Mouse (Mus musculus) CD4-positive, CD25-positive, alpha-beta regulatory T cell (primary cell): ENCODE data around the gene 2310050C09Rik. TPM values are rescaled to one million over a fixed set of nuclear protein-coding genes. Genes with fewer than 3 reads are reported as not detected.

Experiments used
- polyA plus RNA-seq: library from polyadenylated mRNA; unstranded; fragments of 100-300 nt; shearing (Covaris generic); gene quantifications from one replicate; pipeline ENCODE4 v1.2.1, GENCODE M21; 2017

2310050C09Rik gene
- polyA plus RNA-seq, result not detected

GRCm38 (mm10) chr3:92870116-92870515 lies at the start of gene 2310050C09Rik:
TSS of gene 2310050C09Rik (minus strand) at chr3:92870216.

DNA sequence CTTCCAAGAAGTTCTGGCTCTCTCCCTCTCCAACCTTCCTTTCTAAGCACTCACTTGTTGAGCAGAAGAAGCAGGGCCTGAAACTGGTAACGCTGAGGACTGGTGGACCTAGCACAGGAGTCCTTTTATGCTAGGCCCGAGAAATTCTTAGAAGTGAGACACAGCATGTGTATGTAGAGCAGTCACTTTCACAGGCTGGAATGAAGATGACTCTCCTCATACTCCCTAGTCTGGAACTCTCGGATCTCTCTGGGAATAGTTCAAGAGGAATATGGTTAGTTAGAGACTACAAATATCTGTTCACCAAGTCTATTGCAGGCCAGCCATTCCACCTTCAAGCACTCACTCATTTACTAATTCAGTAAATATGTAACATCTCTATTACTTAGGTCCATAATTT lies 18.8 kb downstream of the 2310050C09Rik start, which contains the start of gene Lce1l:
Gene Lce1l (minus strand): TSS at position 101 of the 400 bp plus-strand sequence.

DNA sequence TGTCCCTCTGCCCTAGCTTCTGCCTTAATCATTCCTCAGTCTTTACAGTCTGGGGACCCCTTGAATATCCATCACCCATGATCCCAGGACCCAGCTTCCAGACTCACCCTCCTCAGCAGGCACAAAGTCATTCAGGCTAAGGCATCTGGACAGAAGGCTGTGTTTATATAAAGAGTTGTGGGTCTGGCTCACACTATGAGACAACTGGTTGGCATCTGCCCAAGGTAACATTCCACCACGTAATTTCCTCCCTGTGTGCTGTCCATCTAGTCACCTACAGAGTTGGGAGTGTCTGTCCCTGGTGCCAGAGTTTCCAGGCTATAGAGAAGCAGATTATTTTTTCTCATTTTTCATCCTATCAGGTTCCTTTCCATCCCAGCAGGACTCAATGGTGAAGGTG lies 42.9 kb downstream of the 2310050C09Rik start, which contains the start of gene Kprp:
Gene Kprp (minus strand): TSS at position 140 of the 400 bp plus-strand sequence.

Other genes with a start within 250 kb of the 2310050C09Rik start
- gene Lce6a, start 248.6 kb downstream of the 2310050C09Rik start, polyA plus RNA-seq, result not detected
- not detected for gene Lce1a1, start 221.9 kb downstream of the 2310050C09Rik start, polyA plus RNA-seq
- gene Lce1b, start 213.3 kb downstream of the 2310050C09Rik start, polyA plus RNA-seq, result not detected
- gene Lce1a2, start 199.9 kb downstream of the 2310050C09Rik start, polyA plus RNA-seq, result not detected
- not detected for gene Lce1c, start 191.0 kb downstream of the 2310050C09Rik start, polyA plus RNA-seq
- gene Lce1d, start 183.0 kb downstream of the 2310050C09Rik start, polyA plus RNA-seq, result not detected
- not detected for gene Lce1e, start 161.1 kb downstream of the 2310050C09Rik start, polyA plus RNA-seq
- not detected for gene Lce1f, start 149.9 kb downstream of the 2310050C09Rik start, polyA plus RNA-seq
- gene Gm38119, start 131.1 kb downstream of the 2310050C09Rik start, polyA plus RNA-seq, result not detected
- gene Lce1g, start 117.9 kb downstream of the 2310050C09Rik start, polyA plus RNA-seq, result not detected
- not detected for gene Lce1h, start 105.2 kb downstream of the 2310050C09Rik start, polyA plus RNA-seq
- gene Lce1i, start 91.3 kb downstream of the 2310050C09Rik start, polyA plus RNA-seq, result not detected
- gene Lce1j, start 79.7 kb downstream of the 2310050C09Rik start, polyA plus RNA-seq, result not detected
- gene Lce1k, start 62.3 kb downstream of the 2310050C09Rik start, polyA plus RNA-seq, result not detected
- gene Kprp, start 43.0 kb downstream of the 2310050C09Rik start, polyA plus RNA-seq, result not detected
- not detected for gene Lce1l, start 18.9 kb downstream of the 2310050C09Rik start, polyA plus RNA-seq
- not detected for gene Lce3a, start 56.0 kb upstream of the 2310050C09Rik start, polyA plus RNA-seq
- gene Lce3b, start 62.8 kb upstream of the 2310050C09Rik start, polyA plus RNA-seq, result not detected
- not detected for gene Lce3c, start 74.3 kb upstream of the 2310050C09Rik start, polyA plus RNA-seq
- not detected for gene Lce3d, start 87.2 kb upstream of the 2310050C09Rik start, polyA plus RNA-seq
- not detected for gene Lce3e, start 96.8 kb upstream of the 2310050C09Rik start, polyA plus RNA-seq
- not detected for gene Lce3f, start 122.0 kb upstream of the 2310050C09Rik start, polyA plus RNA-seq
- not detected for gene Crct1, start 145.5 kb upstream of the 2310050C09Rik start, polyA plus RNA-seq
- gene Lce1m, start 148.8 kb upstream of the 2310050C09Rik start, polyA plus RNA-seq, result not detected
- gene Gm4858, start 198.6 kb upstream of the 2310050C09Rik start, polyA plus RNA-seq, result 0.28 TPM